Mouse (Mus musculus): ENCODE measurements at regions not wholly inside any gene's neighbourhood (a gene's known extent, or its start where the extent isn't known, plus 50 kb on each side); places are given as distances from the start of the nearest gene placed in this dataset.

DNA sequence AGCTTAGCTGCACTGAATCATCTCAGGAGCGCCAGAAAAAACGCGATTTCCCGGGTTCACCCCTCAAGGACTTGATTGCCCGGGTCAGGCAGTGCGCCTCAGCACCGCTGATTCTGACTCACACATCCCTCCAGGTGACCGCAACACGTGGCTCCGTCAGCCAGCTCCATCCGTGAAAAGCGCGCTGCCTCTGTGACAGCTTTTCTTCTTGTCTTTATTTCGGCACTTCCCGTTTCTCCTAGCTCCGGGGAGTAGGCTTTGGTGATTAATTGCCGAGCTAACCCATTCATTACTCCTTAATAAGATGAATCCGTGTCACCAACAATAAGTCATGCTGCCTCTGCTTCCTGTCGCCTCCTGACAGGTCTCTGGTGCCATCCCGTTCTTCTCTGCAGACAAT is 108.6 kb downstream of the Katnal1 start:
- no peak for ATAC-seq (ENCODE audit: borderline replicate concordance, extremely low read depth, low FRiP score, low TSS enrichment)
- no peaks in the 10 kb centered on the region for H3K9me3 ChIP-seq
- WGBS: 11% methylated on average over 20 of the region's 20 CpGs

DNA sequence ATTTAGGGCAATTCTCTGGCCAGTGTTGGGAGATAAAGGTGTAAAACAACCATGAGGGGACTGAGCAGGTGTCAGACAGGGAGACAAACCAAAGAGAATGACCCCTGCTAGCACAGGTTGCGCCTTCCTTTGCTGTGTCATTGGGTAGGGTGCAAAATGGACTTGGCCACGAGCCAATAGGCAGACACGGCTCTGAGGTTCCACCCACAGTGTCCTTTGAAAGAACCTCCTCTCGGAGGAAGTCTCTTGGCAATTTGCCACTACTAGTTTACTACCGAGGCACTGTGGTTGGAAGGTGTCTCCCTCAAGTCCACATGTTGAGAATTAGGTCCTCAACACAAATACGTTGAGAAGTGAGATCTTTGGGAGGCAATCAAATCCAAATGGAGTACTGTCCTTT is 109.7 kb downstream of the Katnal1 start:
- Histone ChIP-seq H3K27ac (no peak overlapping the region), H3K27me3 (peaks cover 16% of the 10 kb centered on the region; the same call in 1 of the 2 replicates), H3K4me2 (no peak overlapping the region), H3K36me3 (no peaks in the 10 kb centered on the region), H3K9ac (no peak overlapping the region), H3K4me1 (peaks cover 13% of the 10 kb centered on the region; the same call in 1 of the 2 replicates), H3K9me3 (no peaks in the 10 kb centered on the region), H3K4me3 (no peak overlapping the region)
- ATAC-seq (ENCODE audit: borderline replicate concordance, extremely low read depth, low FRiP score, low TSS enrichment): no peak
- 21% methylated on average over 6 of the region's 6 CpGs for WGBS

More for the DNA sequence above, 108.6 kb downstream of the Katnal1 start:
- H3K4me3 ChIP-seq: no peak overlapping the region
- peak overlapping the region; percentile 8; the same call in 1 of the 2 replicates for H3K4me2 ChIP-seq
- peaks cover 13% of the 10 kb centered on the region; the same call in 1 of the 2 replicates for H3K4me1 ChIP-seq
- H3K9ac ChIP-seq: no peak overlapping the region
- H3K36me3 ChIP-seq: no peaks in the 10 kb centered on the region
- peaks cover 16% of the 10 kb centered on the region; the same call in 1 of the 2 replicates for H3K27me3 ChIP-seq
- H3K27ac ChIP-seq: no peak overlapping the region

GRCm38 (mm10) chr5:148818746-148819145 is 110.4 kb downstream of the Katnal1 start:
- no peak for ATAC-seq (ENCODE audit: borderline replicate concordance, extremely low read depth, low FRiP score, low TSS enrichment)
- Histone ChIP-seq H3K27me3 (peaks cover 16% of the 10 kb centered on the region; the same call in 1 of the 2 replicates), H3K4me3 (no peak overlapping the region), H3K27ac (no peak overlapping the region), H3K9me3 (no peaks in the 10 kb centered on the region), H3K4me2 (no peak overlapping the region), H3K36me3 (no peaks in the 10 kb centered on the region), H3K9ac (no peak overlapping the region), H3K4me1 (peaks cover 13% of the 10 kb centered on the region; the same call in 1 of the 2 replicates)
- WGBS: 40% methylated on average over 2 of the region's 2 CpGs

GRCm38 (mm10) chr5:148812840-148813239 is 116.3 kb downstream of the Katnal1 start:
- no peak overlapping the region for H3K27ac ChIP-seq
- H3K4me1 ChIP-seq: peaks cover 18% of the 10 kb centered on the region
- no peak overlapping the region for H3K4me2 ChIP-seq
- no peak overlapping the region for H3K4me3 ChIP-seq
- H3K36me3 ChIP-seq: no peaks in the 10 kb centered on the region
- 54% methylated on average over 9 of the region's 9 CpGs for WGBS
- no peak for ATAC-seq (ENCODE audit: borderline replicate concordance, extremely low read depth, low FRiP score, low TSS enrichment)
- no peak overlapping the region for H3K9ac ChIP-seq
- no peaks in the 10 kb centered on the region for H3K27me3 ChIP-seq
- H3K9me3 ChIP-seq: no peaks in the 10 kb centered on the region

- H3K9ac ChIP-seq: no peak overlapping the region
- no peaks in the 10 kb centered on the region for H3K9me3 ChIP-seq
- no peaks in the 10 kb centered on the region for H3K27me3 ChIP-seq
- WGBS: 20% methylated on average over 13 of the region's 13 CpGs
- no peak overlapping the region for H3K27ac ChIP-seq
- no peak for ATAC-seq (ENCODE audit: borderline replicate concordance, extremely low read depth, low FRiP score, low TSS enrichment)
- H3K36me3 ChIP-seq: no peaks in the 10 kb centered on the region
- no peak overlapping the region for H3K4me3 ChIP-seq
- H3K4me1 ChIP-seq: peaks cover 18% of the 10 kb centered on the region
- H3K4me2 ChIP-seq: no peak overlapping the region
Observed at GRCm38 (mm10) chr5:148812016-148812415, 117.1 kb downstream of the Katnal1 start.

DNA sequence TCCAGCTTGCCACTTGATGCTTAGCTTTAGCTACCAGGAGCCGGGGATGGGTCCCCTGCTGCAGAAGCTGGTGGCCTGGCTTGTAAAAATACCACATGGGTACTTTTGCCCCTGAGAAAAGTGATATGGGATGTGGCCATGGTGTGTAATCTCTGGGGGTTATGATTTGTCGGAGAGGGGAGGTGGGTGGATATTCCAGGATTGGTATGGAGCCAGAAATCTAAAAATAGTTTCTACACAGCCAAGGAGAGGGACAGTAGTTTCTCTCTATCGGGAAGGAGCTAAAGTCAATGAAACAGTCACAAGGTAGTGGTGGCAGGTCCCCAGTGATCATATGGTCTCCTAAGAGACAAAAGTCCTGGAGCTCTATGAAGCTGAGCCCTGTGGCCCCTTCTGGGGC is 119.6 kb downstream of the Katnal1 start:
- no peak overlapping the region for H3K4me2 ChIP-seq
- no peak overlapping the region for H3K27ac ChIP-seq
- H3K27me3 ChIP-seq: no peaks in the 10 kb centered on the region
- H3K9me3 ChIP-seq: no peaks in the 10 kb centered on the region
- no peak overlapping the region for H3K9ac ChIP-seq
- 33% methylated on average over 3 of the region's 3 CpGs for WGBS
- 0 out of 2 replicates have a peak, but pooled peaks have one; percentile 8 for ATAC-seq (ENCODE audit: borderline replicate concordance, extremely low read depth, low FRiP score, low TSS enrichment)
- peaks cover 18% of the 10 kb centered on the region for H3K4me1 ChIP-seq
- H3K4me3 ChIP-seq: no peak overlapping the region
- no peaks in the 10 kb centered on the region for H3K36me3 ChIP-seq

DNA sequence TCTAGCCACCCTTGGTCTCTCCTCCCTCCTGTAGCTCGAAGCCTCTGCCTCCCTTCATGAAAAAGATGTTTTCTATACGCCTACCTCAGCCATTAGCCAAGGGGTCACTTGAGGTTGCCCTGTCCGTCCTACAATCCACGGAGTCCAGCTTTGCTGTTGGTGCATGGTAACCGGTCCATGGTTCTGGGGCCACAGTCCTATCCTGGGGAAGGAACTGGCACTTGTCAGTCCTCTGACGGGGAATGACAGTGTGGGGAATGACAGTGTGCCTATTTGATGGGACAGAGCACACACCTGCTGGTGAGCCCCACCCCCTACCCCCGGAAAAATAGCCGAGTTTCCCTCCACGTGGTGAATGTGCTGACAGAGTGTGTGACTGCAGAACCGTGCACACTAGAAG is 120.1 kb downstream of the Katnal1 start:
- Histone ChIP-seq H3K4me1 (peaks cover 18% of the 10 kb centered on the region), H3K4me3 (no peak overlapping the region), H3K9me3 (no peaks in the 10 kb centered on the region), H3K36me3 (no peaks in the 10 kb centered on the region), H3K27ac (no peak overlapping the region), H3K9ac (no peak overlapping the region), H3K27me3 (no peaks in the 10 kb centered on the region), H3K4me2 (no peak overlapping the region)
- peak; percentile 33; the same call in 1 of the 2 replicates for ATAC-seq (ENCODE audit: borderline replicate concordance, extremely low read depth, low FRiP score, low TSS enrichment)
- 13% methylated on average over 10 of the region's 10 CpGs for WGBS

DNA sequence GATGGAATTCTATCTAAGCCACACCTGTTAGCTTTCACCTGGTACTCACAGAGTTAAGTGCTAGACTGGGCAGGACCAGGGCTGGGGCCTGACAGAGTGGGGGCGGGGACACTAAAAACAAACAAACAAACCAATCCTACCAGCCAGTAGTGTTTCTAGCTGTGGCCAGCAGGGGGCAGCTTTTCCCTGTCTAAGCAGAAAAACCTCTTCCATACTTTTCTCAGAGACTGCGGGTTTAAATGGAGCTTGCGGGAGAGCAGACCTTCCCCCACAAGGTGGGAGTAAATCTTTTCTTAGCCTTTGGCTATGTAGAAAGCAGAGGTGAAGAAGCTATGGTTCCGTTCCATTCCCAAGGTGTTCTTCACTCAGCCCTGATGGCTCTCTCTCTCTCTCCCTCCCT is 120.7 kb downstream of the Katnal1 start:
- Histone ChIP-seq H3K4me3 (no peak overlapping the region), H3K9ac (no peak overlapping the region), H3K9me3 (no peaks in the 10 kb centered on the region), H3K27me3 (no peaks in the 10 kb centered on the region), H3K36me3 (no peaks in the 10 kb centered on the region), H3K4me2 (no peak overlapping the region), H3K27ac (no peak overlapping the region), H3K4me1 (peaks cover 18% of the 10 kb centered on the region)
- WGBS: 8% methylated on average over 4 of the region's 4 CpGs
- no peak for ATAC-seq (ENCODE audit: borderline replicate concordance, extremely low read depth, low FRiP score, low TSS enrichment)

GRCm38 (mm10) chr5:148807612-148808011 is 121.5 kb downstream of the Katnal1 start:
- no peak overlapping the region for H3K4me2 ChIP-seq
- H3K27me3 ChIP-seq: no peaks in the 10 kb centered on the region
- 90% methylated on average over 4 of the region's 4 CpGs for WGBS
- H3K4me1 ChIP-seq: peaks cover 18% of the 10 kb centered on the region
- H3K9me3 ChIP-seq: no peaks in the 10 kb centered on the region
- ATAC-seq (ENCODE audit: borderline replicate concordance, extremely low read depth, low FRiP score, low TSS enrichment): no peak
- no peaks in the 10 kb centered on the region for H3K36me3 ChIP-seq
- H3K4me3 ChIP-seq: no peak overlapping the region
- H3K9ac ChIP-seq: no peak overlapping the region
- H3K27ac ChIP-seq: no peak overlapping the region

DNA sequence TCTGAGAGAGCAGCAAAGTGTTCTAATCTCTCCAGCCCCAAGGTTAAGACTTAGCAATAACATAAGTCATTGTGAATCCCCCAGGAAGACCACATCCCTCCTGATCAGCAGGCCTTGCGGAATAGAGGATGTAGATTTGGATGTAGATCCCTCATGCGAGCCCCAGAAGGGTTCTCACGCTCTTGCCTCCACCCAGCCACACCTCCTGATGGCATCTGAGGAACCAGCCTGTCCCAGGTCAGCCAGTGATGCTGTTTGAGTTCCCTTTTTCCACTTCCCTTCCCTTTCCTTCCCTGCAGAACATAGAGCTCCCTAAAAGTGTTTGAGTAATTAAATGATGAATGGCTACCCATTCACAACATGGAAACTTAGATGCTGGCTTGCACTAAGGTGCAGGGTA is 124.1 kb downstream of the Katnal1 start:
- Histone ChIP-seq H3K9ac (no peak overlapping the region), H3K27me3 (no peaks in the 10 kb centered on the region), H3K4me2 (no peak overlapping the region), H3K4me1 (peaks cover 12% of the 10 kb centered on the region), H3K9me3 (no peaks in the 10 kb centered on the region), H3K27ac (no peak overlapping the region), H3K4me3 (no peak overlapping the region), H3K36me3 (no peaks in the 10 kb centered on the region)
- 54% methylated on average over 3 of the region's 3 CpGs for WGBS
- ATAC-seq (ENCODE audit: borderline replicate concordance, extremely low read depth, low FRiP score, low TSS enrichment): no peak

DNA sequence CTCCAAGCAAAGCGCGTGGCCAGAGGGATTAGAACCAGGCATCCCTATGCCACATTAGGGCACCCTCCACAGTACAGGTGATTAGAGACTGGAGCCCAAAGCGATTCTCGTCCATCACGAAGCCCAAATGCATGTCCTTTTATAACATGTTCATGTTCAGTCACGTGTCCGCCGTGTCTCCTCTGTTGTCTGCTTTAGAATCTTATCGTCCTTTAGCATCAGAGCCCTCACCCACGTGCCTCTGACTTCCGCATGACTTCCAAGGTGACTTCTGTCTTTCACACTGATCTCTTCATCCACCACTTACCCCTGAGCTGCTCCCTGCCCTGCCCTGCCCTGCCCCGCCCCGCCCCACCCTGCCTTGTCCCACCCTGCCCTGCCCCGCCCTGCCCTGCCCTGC is 125.3 kb downstream of the Katnal1 start:
- ATAC-seq (ENCODE audit: borderline replicate concordance, extremely low read depth, low FRiP score, low TSS enrichment): no peak
- Histone ChIP-seq H3K36me3 (no peaks in the 10 kb centered on the region), H3K27me3 (no peaks in the 10 kb centered on the region), H3K4me1 (peaks cover 3% of the 10 kb centered on the region; the same call in 1 of the 2 replicates), H3K9me3 (no peaks in the 10 kb centered on the region), H3K4me3 (no peak overlapping the region), H3K4me2 (no peak overlapping the region), H3K9ac (no peak overlapping the region), H3K27ac (no peak overlapping the region)
- WGBS: 80% methylated on average over 14 of the region's 14 CpGs

- no peak overlapping the region for H3K4me3 ChIP-seq
- no peak overlapping the region for H3K9ac ChIP-seq
- no peaks in the 10 kb centered on the region for H3K9me3 ChIP-seq
- no peak overlapping the region for H3K4me2 ChIP-seq
- H3K27me3 ChIP-seq: no peaks in the 10 kb centered on the region
- WGBS: 80% methylated on average over 9 of the region's 9 CpGs
- peaks cover 14% of the 10 kb centered on the region for H3K4me1 ChIP-seq
- no peak for ATAC-seq (ENCODE audit: borderline replicate concordance, extremely low read depth, low FRiP score, low TSS enrichment)
- H3K27ac ChIP-seq: no peak overlapping the region
- no peaks in the 10 kb centered on the region for H3K36me3 ChIP-seq
Observed at GRCm38 (mm10) chr5:148802720-148803119, 126.4 kb downstream of the Katnal1 start.

GRCm38 (mm10) chr5:148798541-148798940 is 130.6 kb downstream of the Katnal1 start:
- H3K9me3 ChIP-seq: no peaks in the 10 kb centered on the region
- no peak for ATAC-seq (ENCODE audit: borderline replicate concordance, extremely low read depth, low FRiP score, low TSS enrichment)
- H3K27me3 ChIP-seq: no peaks in the 10 kb centered on the region
- WGBS: 31% methylated on average over 6 of the region's 6 CpGs
- no peak overlapping the region for H3K9ac ChIP-seq
- peak overlapping the region; percentile 58; the same call in 1 of the 2 replicates for H3K27ac ChIP-seq
- H3K4me1 ChIP-seq: peaks cover 45% of the 10 kb centered on the region
- H3K4me2 ChIP-seq: no peak overlapping the region
- no peaks in the 10 kb centered on the region for H3K36me3 ChIP-seq
- H3K4me3 ChIP-seq: no peak overlapping the region

Measured in lung, embryonic 15.5 days (tissue).